Mouse (Mus musculus): ENCODE results near the gene Fcgbp. TPM values are rescaled to one million over a fixed set of nuclear protein-coding genes. Genes with fewer than 3 reads are reported as not detected.

Fcgbp gene
- total and polyA plus RNA-seq, 3 experiments: 0.27 TPM; not detected in 2

DNA sequence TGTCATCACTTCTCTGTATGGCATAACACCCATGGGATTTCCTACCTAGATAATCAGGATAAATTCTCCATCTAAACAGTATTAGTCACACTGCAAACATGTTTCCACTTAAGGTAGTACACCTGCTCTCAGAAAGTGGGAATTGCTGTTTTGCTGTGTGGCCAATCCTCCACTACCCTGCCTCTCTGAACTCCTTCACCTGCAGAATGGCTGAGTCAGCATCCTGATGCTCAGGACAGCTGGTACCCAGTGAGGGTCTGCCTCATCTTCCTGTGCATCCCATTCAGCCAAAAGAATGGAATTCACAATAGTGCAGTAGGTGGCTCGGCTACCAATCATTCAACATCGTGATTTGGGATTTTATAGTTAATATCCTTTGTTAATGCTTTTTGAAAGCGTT is 88.9 kb downstream of the Fcgbp start:
- H3K4me1 ChIP-seq (ENCODE audit: insufficient read depth, low read depth, low read length): no peaks in the 10 kb centered on the region
- no peaks in the 10 kb centered on the region for H3K36me3 ChIP-seq (replicated peaks)
- TF ChIP-seq GATA1 (IDR thresholded peaks at IDR 0.05; ENCODE audit: borderline replicate concordance, low read length): no peak
- no peak for TF ChIP-seq CTCF (IDR thresholded peaks at IDR 0.05; ENCODE audit: low read depth, low read length)
- TF ChIP-seq POLR2AphosphoS5 (IDR thresholded peaks at IDR 0.05; ENCODE audit: insufficient replicate concordance, low read depth, low read length): no peak
- TF ChIP-seq TAL1 (conservative IDR thresholded peaks at IDR 0.05; ENCODE audit: low read depth, low read length): no peak
- no peak for TF ChIP-seq GATA2 (IDR thresholded peaks at IDR 0.05; ENCODE audit: borderline replicate concordance, low read depth, low read length)
- ATAC-seq (ENCODE audit: extremely low read depth, insufficient number of reproducible peaks, low FRiP score, poor library complexity, severe bottlenecking) (no peak), DNase-seq (ENCODE audit: low spot score) (no peak)
- H3K4me3 ChIP-seq (ENCODE audit: low read depth, low read length): no peak overlapping the region
- no peaks in the 10 kb centered on the region for H3K9me3 ChIP-seq (replicated peaks)
- H3K27me3 ChIP-seq (ENCODE audit: insufficient read depth, low read length): peaks cover 26% of the 10 kb centered on the region

DNA sequence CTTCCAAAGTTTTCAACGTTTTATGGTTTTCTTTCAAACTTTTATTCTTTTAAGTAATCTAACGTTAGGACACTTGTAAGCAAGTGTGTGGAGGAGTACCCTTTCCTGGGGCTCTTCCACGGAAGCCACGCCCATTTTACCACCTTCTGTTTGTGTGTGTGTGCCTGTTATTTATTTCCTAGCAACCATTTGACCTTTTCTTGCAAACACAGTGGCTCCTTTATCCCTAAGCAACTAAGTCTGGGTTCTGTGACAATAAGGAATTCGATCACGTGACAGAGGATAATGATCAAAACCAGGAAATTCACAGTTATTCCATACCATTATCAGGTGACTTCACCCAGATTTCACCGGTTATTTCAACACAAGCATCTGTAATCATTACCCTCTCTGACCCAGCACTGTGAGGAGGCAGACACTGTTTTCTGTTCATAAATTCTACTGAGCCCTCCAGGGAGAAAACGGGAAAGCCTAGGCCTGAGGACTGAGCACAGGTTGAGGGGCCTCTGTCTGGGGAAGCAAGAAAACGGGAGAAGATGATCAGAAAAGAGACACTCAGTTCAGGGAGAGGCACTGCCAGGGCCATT is 90.2 kb downstream of the Fcgbp start:
- no peak for DNase-seq (ENCODE audit: low spot score)
- peaks cover 8% of the 10 kb centered on the region for H3K9me3 ChIP-seq (replicated peaks)
- no peaks in the 10 kb centered on the region for H3K4me1 ChIP-seq (ENCODE audit: insufficient read depth, low read depth, low read length)
- TF ChIP-seq TAL1 (conservative IDR thresholded peaks at IDR 0.05; ENCODE audit: low read depth, low read length) (no peak), POLR2AphosphoS5 (IDR thresholded peaks at IDR 0.05; ENCODE audit: insufficient replicate concordance, low read depth, low read length) (no peak), GATA2 (IDR thresholded peaks at IDR 0.05; ENCODE audit: borderline replicate concordance, low read depth, low read length) (no peak)
- ATAC-seq (ENCODE audit: extremely low read depth, insufficient number of reproducible peaks, low FRiP score, poor library complexity, severe bottlenecking): no peak
- H3K4me3 ChIP-seq (ENCODE audit: low read depth, low read length): no peak overlapping the region
- H3K27me3 ChIP-seq (ENCODE audit: insufficient read depth, low read length): peaks cover 23% of the 10 kb centered on the region
- H3K36me3 ChIP-seq (replicated peaks): no peaks in the 10 kb centered on the region

DNA sequence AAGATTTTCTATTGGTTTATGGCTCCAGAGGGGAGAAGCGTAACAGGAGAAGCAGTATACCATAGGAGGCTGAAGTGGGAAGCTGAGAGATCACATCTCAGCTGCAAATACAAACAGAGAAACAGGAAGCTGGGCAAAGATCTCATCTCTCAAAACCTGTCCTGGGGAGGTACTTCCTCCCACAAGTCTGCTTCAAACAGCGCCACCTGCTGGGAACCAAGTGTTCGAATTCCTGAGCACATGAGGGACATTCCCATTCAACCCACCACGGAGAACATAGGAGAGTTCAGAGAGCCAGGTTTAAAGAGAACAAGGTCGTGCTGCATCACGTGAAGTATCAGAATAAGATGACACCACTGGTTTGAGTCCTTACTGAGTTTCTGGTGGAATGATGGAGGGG is 94.4 kb downstream of the Fcgbp start:
- Histone ChIP-seq H3K4me1 (ENCODE audit: insufficient read depth, low read depth, low read length) (peaks cover 14% of the 10 kb centered on the region), H3K4me3 (ENCODE audit: low read depth, low read length) (no peak overlapping the region), H3K9me3 (replicated peaks) (peaks cover 8% of the 10 kb centered on the region), H3K27me3 (ENCODE audit: insufficient read depth, low read length) (peaks cover 5% of the 10 kb centered on the region; the same call in 1 of the 2 replicates), H3K36me3 (replicated peaks) (peaks cover 7% of the 10 kb centered on the region)
- ATAC-seq (ENCODE audit: extremely low read depth, insufficient number of reproducible peaks, low FRiP score, poor library complexity, severe bottlenecking) (no peak), DNase-seq (ENCODE audit: low spot score) (no peak)
- TF ChIP-seq CTCF (IDR thresholded peaks at IDR 0.05; ENCODE audit: low read depth, low read length) (no peak), TAL1 (conservative IDR thresholded peaks at IDR 0.05; ENCODE audit: low read depth, low read length) (no peak), POLR2AphosphoS5 (IDR thresholded peaks at IDR 0.05; ENCODE audit: insufficient replicate concordance, low read depth, low read length) (no peak), GATA1 (IDR thresholded peaks at IDR 0.05; ENCODE audit: borderline replicate concordance, low read length) (no peak), GATA2 (IDR thresholded peaks at IDR 0.05; ENCODE audit: borderline replicate concordance, low read depth, low read length) (no peak)

DNA sequence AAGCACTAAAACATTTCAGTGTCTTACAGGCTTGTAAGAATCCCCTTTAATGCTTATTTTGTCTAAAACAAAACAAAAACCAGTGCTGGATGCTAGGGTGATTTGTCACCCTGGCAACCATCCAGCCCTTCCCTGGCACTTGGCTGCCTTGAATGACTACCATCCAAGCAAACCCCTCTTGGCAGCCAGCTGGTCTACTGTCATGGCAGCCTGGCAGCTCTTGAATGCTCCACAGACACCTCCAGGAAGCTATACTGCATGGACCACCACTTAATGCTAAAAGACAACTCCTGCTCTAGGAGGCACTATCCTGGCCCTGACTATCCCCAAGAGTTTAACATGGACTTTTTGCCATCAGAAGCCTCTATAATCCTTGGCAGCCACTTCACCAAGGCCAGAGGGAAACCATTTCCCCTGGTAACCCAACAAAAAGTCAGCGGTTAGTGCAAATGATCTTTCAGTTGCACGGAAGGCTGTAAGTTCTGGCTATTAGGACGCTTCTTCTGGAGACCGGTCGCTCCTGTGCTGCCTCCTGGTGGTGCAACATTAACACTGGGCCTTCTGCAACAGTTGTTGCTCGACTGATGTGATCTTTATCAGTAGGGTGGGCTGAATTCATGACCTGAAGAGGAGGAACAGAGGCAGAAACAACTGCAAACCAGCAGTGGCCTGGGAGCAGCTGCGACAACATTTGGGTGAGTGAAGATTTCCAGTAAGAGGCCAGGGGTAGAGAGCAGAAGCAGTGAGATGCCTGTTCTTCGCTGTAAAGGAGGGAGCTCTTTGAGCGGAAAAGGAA is 97.5 kb downstream of the Fcgbp start:
- Histone ChIP-seq H3K27me3 (ENCODE audit: insufficient read depth, low read length) (no peaks in the 10 kb centered on the region), H3K36me3 (replicated peaks) (peaks cover 30% of the 10 kb centered on the region), H3K4me1 (ENCODE audit: insufficient read depth, low read depth, low read length) (peaks cover 43% of the 10 kb centered on the region), H3K4me3 (ENCODE audit: low read depth, low read length) (peak overlapping the region; percentile 86), H3K9me3 (replicated peaks) (peaks cover 8% of the 10 kb centered on the region)
- DNase-seq (ENCODE audit: low spot score) (peak; percentile 81), ATAC-seq (ENCODE audit: extremely low read depth, insufficient number of reproducible peaks, low FRiP score, poor library complexity, severe bottlenecking) (no peak)
- TF ChIP-seq TAL1 (conservative IDR thresholded peaks at IDR 0.05; ENCODE audit: low read depth, low read length) (no peak), CTCF (IDR thresholded peaks at IDR 0.05; ENCODE audit: low read depth, low read length) (peak; percentile 82)

DNA sequence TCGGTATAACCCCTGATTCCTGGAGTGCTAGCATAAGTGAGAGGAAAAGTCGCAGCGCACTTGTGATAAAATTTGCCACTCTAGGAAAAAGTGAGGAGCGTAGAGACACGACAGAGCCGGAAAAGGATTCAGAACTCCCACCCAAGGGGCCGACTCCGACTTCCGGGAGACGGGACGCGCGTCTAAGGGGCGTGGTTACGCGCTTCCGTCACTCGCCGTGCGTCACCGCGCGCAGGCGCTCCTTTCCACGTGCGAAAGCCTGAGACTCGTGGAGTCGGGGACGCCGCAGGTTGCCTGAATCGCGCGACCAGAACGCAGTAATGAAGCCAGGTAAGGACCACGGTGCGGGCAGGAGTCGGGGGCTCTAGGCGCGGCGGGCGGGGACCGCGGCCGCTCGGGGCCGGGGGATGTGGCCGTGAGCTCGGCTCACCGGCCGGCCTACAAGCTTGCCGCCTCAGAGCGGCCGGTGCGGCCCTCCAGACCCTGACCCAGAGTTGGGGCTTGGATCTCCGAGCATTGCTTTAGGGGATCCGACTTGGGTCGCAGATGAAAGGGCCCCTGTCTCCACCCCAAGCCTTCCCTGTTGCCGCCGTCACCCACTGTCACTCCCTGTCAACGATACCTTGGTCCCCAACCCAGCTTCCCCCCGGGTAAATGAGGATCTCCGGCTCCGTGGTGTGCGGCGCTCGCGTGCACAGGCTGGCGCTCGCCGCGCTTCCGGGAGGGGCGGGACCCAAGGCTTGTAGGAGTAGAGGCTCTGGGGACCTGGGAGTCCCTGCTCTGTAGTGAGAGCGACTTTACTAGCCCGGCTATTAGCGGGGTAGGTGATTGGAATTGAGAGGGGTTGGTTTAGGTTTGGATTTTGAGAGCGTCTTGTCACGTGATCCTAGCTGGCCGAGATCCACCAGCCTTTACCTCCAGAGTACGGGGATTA is 98.7 kb downstream of the Fcgbp start, which contains the start of gene Fbl:
Gene Fbl, plus strand, starts transcription at position 222 of the 934 bp plus-strand sequence.
- peaks cover 42% of the 10 kb centered on the region for H3K36me3 ChIP-seq (replicated peaks)
- TF ChIP-seq GATA2 (IDR thresholded peaks at IDR 0.05; ENCODE audit: borderline replicate concordance, low read depth, low read length) (no peak), GATA1 (IDR thresholded peaks at IDR 0.05; ENCODE audit: borderline replicate concordance, low read length) (no peak), POLR2AphosphoS5 (IDR thresholded peaks at IDR 0.05; ENCODE audit: insufficient replicate concordance, low read depth, low read length) (no peak), CTCF (IDR thresholded peaks at IDR 0.05; ENCODE audit: low read depth, low read length) (no peak), TAL1 (conservative IDR thresholded peaks at IDR 0.05; ENCODE audit: low read depth, low read length) (no peak)
- DNase-seq (ENCODE audit: low spot score) (peak; percentile 90), ATAC-seq (ENCODE audit: extremely low read depth, insufficient number of reproducible peaks, low FRiP score, poor library complexity, severe bottlenecking) (peak; percentile 67)
- H3K9me3 ChIP-seq (replicated peaks): peaks cover 8% of the 10 kb centered on the region
- H3K4me1 ChIP-seq (ENCODE audit: insufficient read depth, low read depth, low read length): peaks cover 54% of the 10 kb centered on the region
- peak within 1 kb of the TSS; percentile 86 for H3K4me3 ChIP-seq (ENCODE audit: low read depth, low read length)
- H3K27me3 ChIP-seq (ENCODE audit: insufficient read depth, low read length): no peaks in the 10 kb centered on the region

Other genes starting within 250 kb of the Fcgbp start
- gene Zfp59, start 232.6 kb upstream of the Fcgbp start, total RNA-seq (2014; fragmentation: Nextera tagmentation): 9.6 TPM in 2 replicates
- gene Zfp59, start 232.6 kb upstream of the Fcgbp start, total RNA-seq (2017): 8.9 and 9.2 TPM in 2 replicates
- 0.15 and 0.33 TPM in 2 replicates for gene Zfp59, start 232.6 kb upstream of the Fcgbp start, polyA plus RNA-seq (2012)
- 17.5 and 19.6 TPM in 2 replicates for gene Zfp607a, start 213.7 kb upstream of the Fcgbp start, total RNA-seq (2014; fragmentation: Nextera tagmentation)
- 12.2 and 15.5 TPM in 2 replicates for gene Zfp607a, start 213.7 kb upstream of the Fcgbp start, total RNA-seq (2017)
- 0.22 and 0.29 TPM in 2 replicates for gene Zfp607a, start 213.7 kb upstream of the Fcgbp start, polyA plus RNA-seq (2012)
- 1.7 and 2.4 TPM in 2 replicates for gene Zfp974, start 141.8 kb upstream of the Fcgbp start, total RNA-seq (2014; fragmentation: Nextera tagmentation)
- 0.64 and 2.2 TPM in 2 replicates for gene Zfp974, start 141.8 kb upstream of the Fcgbp start, total RNA-seq (2017)
- 0.03 TPM in 1 of 2 replicates, not detected in the other for gene Zfp974, start 141.8 kb upstream of the Fcgbp start, polyA plus RNA-seq (2012)
- 37.9 and 39.8 TPM in 2 replicates for gene Zfp780b, start 92.1 kb upstream of the Fcgbp start, total RNA-seq (2014; fragmentation: Nextera tagmentation)
- gene Zfp780b, start 92.1 kb upstream of the Fcgbp start, total RNA-seq (2017): 20.6 and 25.9 TPM in 2 replicates
- gene Zfp780b, start 92.1 kb upstream of the Fcgbp start, polyA plus RNA-seq (2012): 0.31 and 0.41 TPM in 2 replicates
- gene Zfp850, start 57.1 kb upstream of the Fcgbp start, total RNA-seq (2014; fragmentation: Nextera tagmentation): 12.1 and 20.9 TPM in 2 replicates
- 11.7 and 12.5 TPM in 2 replicates for gene Zfp850, start 57.1 kb upstream of the Fcgbp start, total RNA-seq (2017)
- gene Zfp850, start 57.1 kb upstream of the Fcgbp start, polyA plus RNA-seq (2012): 0.26 and 0.35 TPM in 2 replicates
- gene Psmc4, start 21.1 kb upstream of the Fcgbp start, total RNA-seq (2014; fragmentation: Nextera tagmentation): 140 and 154 TPM in 2 replicates
- 175 and 188 TPM in 2 replicates for gene Psmc4, start 21.1 kb upstream of the Fcgbp start, total RNA-seq (2017)
- 96.9 and 123 TPM in 2 replicates for gene Psmc4, start 21.1 kb upstream of the Fcgbp start, polyA plus RNA-seq (2012)
- not detected in 2 replicates for gene 9530053A07Rik, start 58.2 kb downstream of the Fcgbp start, total RNA-seq (2014; fragmentation: Nextera tagmentation)
- gene 9530053A07Rik, start 58.2 kb downstream of the Fcgbp start, total RNA-seq (2017): 0.12 and 0.22 TPM in 2 replicates
- not detected in 2 replicates for gene 9530053A07Rik, start 58.2 kb downstream of the Fcgbp start, polyA plus RNA-seq (2012)
- gene Fbl, start 98.5 kb downstream of the Fcgbp start, total RNA-seq (2014; fragmentation: Nextera tagmentation): 71.4 and 78.3 TPM in 2 replicates
- 122 and 148 TPM in 2 replicates for gene Fbl, start 98.5 kb downstream of the Fcgbp start, total RNA-seq (2017)
- gene Fbl, start 98.5 kb downstream of the Fcgbp start, polyA plus RNA-seq (2012): 585 and 591 TPM in 2 replicates
- 17.5 and 24.8 TPM in 2 replicates for gene Dyrk1b, start 108.2 kb downstream of the Fcgbp start, total RNA-seq (2014; fragmentation: Nextera tagmentation)
- gene Dyrk1b, start 108.2 kb downstream of the Fcgbp start, total RNA-seq (2017): 7.0 and 7.3 TPM in 2 replicates
- 43.3 and 47.9 TPM in 2 replicates for gene Dyrk1b, start 108.2 kb downstream of the Fcgbp start, polyA plus RNA-seq (2012)
- 18.0 and 23.5 TPM in 2 replicates for gene Eid2, start 196.6 kb downstream of the Fcgbp start, total RNA-seq (2014; fragmentation: Nextera tagmentation)
- 23.5 and 25.1 TPM in 2 replicates for gene Eid2, start 196.6 kb downstream of the Fcgbp start, total RNA-seq (2017)
- gene Eid2, start 196.6 kb downstream of the Fcgbp start, polyA plus RNA-seq (2012): 51.7 and 73.7 TPM in 2 replicates
- gene Eid2b, start 206.5 kb downstream of the Fcgbp start, total RNA-seq (2014; fragmentation: Nextera tagmentation): 7.3 and 8.9 TPM in 2 replicates
- gene Eid2b, start 206.5 kb downstream of the Fcgbp start, total RNA-seq (2017): 5.4 and 6.3 TPM in 2 replicates
- gene Eid2b, start 206.5 kb downstream of the Fcgbp start, polyA plus RNA-seq (2012): 17.6 and 20.9 TPM in 2 replicates
- gene Selenov, start 219.9 kb downstream of the Fcgbp start, total RNA-seq (2014; fragmentation: Nextera tagmentation): not detected in 2 replicates
- gene Selenov, start 219.9 kb downstream of the Fcgbp start, total RNA-seq (2017): 0.12 TPM in 1 of 2 replicates, not detected in the other
- not detected in 2 replicates for gene Selenov, start 219.9 kb downstream of the Fcgbp start, polyA plus RNA-seq (2012)
- 1.2 TPM in 1 of 2 replicates, not detected in the other for gene Dll3, start 231.0 kb downstream of the Fcgbp start, total RNA-seq (2014; fragmentation: Nextera tagmentation)
- 0.49 TPM in 1 of 2 replicates, not detected in the other for gene Dll3, start 231.0 kb downstream of the Fcgbp start, total RNA-seq (2017)
- gene Dll3, start 231.0 kb downstream of the Fcgbp start, polyA plus RNA-seq (2012): 0.23 and 0.25 TPM in 2 replicates
- gene Timm50, start 240.8 kb downstream of the Fcgbp start, total RNA-seq (2014; fragmentation: Nextera tagmentation): 107 and 113 TPM in 2 replicates
- gene Timm50, start 240.8 kb downstream of the Fcgbp start, total RNA-seq (2017): 58.3 and 73.9 TPM in 2 replicates
- 184 and 298 TPM in 2 replicates for gene Timm50, start 240.8 kb downstream of the Fcgbp start, polyA plus RNA-seq (2012)

All from G1E (cell line).